Comparison of ENCODE assay signal across 11 mouse cellular contexts in the genomic region with DNA sequence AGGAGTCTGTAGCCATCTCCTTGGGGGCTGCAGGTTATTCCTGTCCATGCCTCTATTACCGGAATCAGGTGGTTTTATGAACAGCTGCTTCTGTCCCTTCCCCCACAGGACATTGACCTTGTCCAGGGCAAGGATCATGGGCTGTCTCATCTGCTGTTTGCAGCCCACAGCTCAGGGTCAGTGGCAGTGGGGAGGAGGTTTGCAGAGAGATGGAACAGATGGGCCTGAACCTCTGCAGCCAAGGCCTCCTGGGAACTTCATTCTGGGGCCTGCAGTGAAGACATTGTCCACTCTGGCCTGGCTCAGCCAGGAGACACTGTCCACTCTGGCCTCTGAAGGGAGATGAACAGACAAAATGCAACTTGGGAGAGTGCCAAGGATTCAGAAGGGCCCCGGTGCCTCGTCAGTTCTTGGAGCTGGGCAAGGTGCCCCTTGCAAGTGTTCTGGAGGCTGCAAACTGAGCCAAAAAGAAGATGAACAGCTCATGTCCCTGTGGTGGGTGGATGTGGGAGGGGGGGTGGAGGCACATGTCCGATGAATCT.
DNase-seq lines count a peak whose midpoint lies in the region; ATAC-seq and TF ChIP-seq lines count a peak whose summit lies in the region.
"Had no signal": no experiment of that assay in that cellular context is flagged by ENCODE, and none has a peak within 500 bp of the region (broad histone marks: within the 10 kb centered on the region; RNA-seq: fewer than 3 reads in every experiment).

No protein-coding gene starts in this region.

- no peak overlapping the region for H3K4me3 ChIP-seq in forebrain, embryonic 12.5 days (replicated peaks)
- H3K4me3 ChIP-seq in forebrain, postnatal 0 days (ENCODE audit: low read depth, low read length), result no peak overlapping the region
- H3K4me3 ChIP-seq in left cerebral cortex, adult 2 months, result no peak overlapping the region
- H3K4me3 ChIP-seq: embryonic facial prominence, embryonic 12.5 days; limb, embryonic 13.5 days; megakaryocyte, embryonic 14.5 days had no signal

- H3K4me2 ChIP-seq in forebrain, embryonic 12.5 days, result no peak overlapping the region
- H3K4me2 ChIP-seq in forebrain, postnatal 0 days (ENCODE audit: low read depth), result no peak overlapping the region
- H3K4me2 ChIP-seq: embryonic facial prominence, embryonic 12.5 days had no signal

- no peak for TF ChIP-seq CTCF in forebrain, postnatal 0 days (IDR thresholded peaks at IDR 0.05; ENCODE audit: low read depth)
- TF ChIP-seq CTCF in left cerebral cortex, adult 2 months (IDR thresholded peaks at IDR 0.05), result no peak

- H3K27me3 ChIP-seq in forebrain, embryonic 12.5 days, result no peaks in the 10 kb centered on the region; the same call in 1 of the 2 replicates
- H3K27me3 ChIP-seq in forebrain, postnatal 0 days (ENCODE audit: insufficient read depth, low read length), result no peaks in the 10 kb centered on the region
- H3K27me3 ChIP-seq: embryonic facial prominence, embryonic 12.5 days had no signal

- DNase-seq in forebrain, postnatal 0 days, result no peak
- peak; percentile 25 to 49 for DNase-seq in left cerebral cortex, adult 18-20 months (ENCODE audit: low spot score in 2 of 2)
- no peak for DNase-seq in left cerebral cortex, adult 2 months (ENCODE audit: extremely low spot score in 1 of 2, low spot score in 2 of 2)
- DNase-seq in adrenal gland, adult (ENCODE audit: inconsistent age in 2 of 2, low spot score in 1 of 2), result peak; percentile 75 to 88
- DNase-seq in cerebellum, adult 9-10 months, result peak; percentile 71
- no peak for DNase-seq in c-Kit-positive CD71-positive TER-119-positive erythroid progenitor cells, embryonic 14.5 days (ENCODE audit: low spot score)

- peak overlapping the region; percentile 70; the same call in 1 of the 2 replicates for H3K27ac ChIP-seq in forebrain, embryonic 12.5 days
- H3K27ac ChIP-seq in forebrain, postnatal 0 days (ENCODE audit: low read depth, low read length), result no peak overlapping the region
- no peak overlapping the region for H3K27ac ChIP-seq in left cerebral cortex, adult 2 months
- H3K27ac ChIP-seq: embryonic facial prominence, embryonic 12.5 days had no signal

- H3K36me3 ChIP-seq in forebrain, embryonic 12.5 days (replicated peaks), result no peaks in the 10 kb centered on the region
- H3K36me3 ChIP-seq in forebrain, postnatal 0 days (ENCODE audit: insufficient read depth), result no peaks in the 10 kb centered on the region
- H3K36me3 ChIP-seq: embryonic facial prominence, embryonic 12.5 days; limb, embryonic 13.5 days had no signal

- WGBS in forebrain, embryonic 12.5 days, result 70% methylated on average over 4 of the region's 4 CpGs
- 48% methylated on average over 4 of the region's 4 CpGs for WGBS in forebrain, postnatal 0 days

- no peak for ATAC-seq in forebrain, embryonic 12.5 days (ENCODE audit: low FRiP score)
- ATAC-seq in forebrain, postnatal 0 days, result no peak
- no peak for ATAC-seq in megakaryocyte, adult 5-6 weeks (ENCODE audit: poor library complexity, severe bottlenecking)

- no peak overlapping the region for H3K9ac ChIP-seq in forebrain, embryonic 12.5 days
- no peak overlapping the region for H3K9ac ChIP-seq in forebrain, postnatal 0 days
- H3K9ac ChIP-seq: embryonic facial prominence, embryonic 12.5 days; limb, embryonic 13.5 days had no signal

- H3K4me1 ChIP-seq in forebrain, embryonic 12.5 days, result peaks cover 41% of the 10 kb centered on the region
- H3K4me1 ChIP-seq in forebrain, postnatal 0 days (ENCODE audit: insufficient read depth), result peaks cover 9% of the 10 kb centered on the region; the same call in 1 of the 2 replicates
- H3K4me1 ChIP-seq: megakaryocyte, embryonic 14.5 days had no signal

- intact Hi-C loops in left cerebral cortex, adult 2 months (cut with DNase I), result no loop called here

- H3K9me3 ChIP-seq in forebrain, embryonic 12.5 days, result no peaks in the 10 kb centered on the region
- H3K9me3 ChIP-seq in forebrain, postnatal 0 days (ENCODE audit: low read length), result no peaks in the 10 kb centered on the region
- H3K9me3 ChIP-seq: embryonic facial prominence, embryonic 12.5 days; limb, embryonic 13.5 days; megakaryocyte, embryonic 14.5 days had no signal

Comparison
In these comparisons a context has a peak if more than half of its experiments do, and no peak if none do; other contexts are left out.
1. DNase-seq: peak in left cerebral cortex, adult 18-20 months (2 of 2), adrenal gland, adult (2 of 2) and cerebellum, adult 9-10 months (single experiment); none in forebrain, postnatal 0 days (single experiment), left cerebral cortex, adult 2 months (0 of 2) and c-Kit-positive CD71-positive TER-119-positive erythroid progenitor cells, embryonic 14.5 days (single experiment).